Mouse (Mus musculus) cerebellum, adult 2 months (tissue): ENCODE measurements at regions not wholly inside any gene's neighbourhood (a gene's known extent, or its start where the extent isn't known, plus 50 kb on each side); places are given as distances from the start of the nearest gene placed in this dataset.
"Not testable (repeated sequence)": the region's sequence is repeated elsewhere in the genome, so short reads cannot be mapped to it uniquely, and the experiment has no call there.

ENCODE experiments used
- DNase-seq, 2 experiments: peaks; one replicate each; pipeline ENCODE4 v3.0.0; 2021
- H3K27ac ChIP-seq: fragments of 200-500 bp; 2 replicates; pipeline ENCODE4 v1.5.1; 2012; ENCODE audit warnings: low read length, control low read depth, inconsistent platforms; ENCODE audit not compliant: insufficient read depth
- H3K27me3 ChIP-seq: fragments of 200-500 bp; 2 replicates; pipeline ENCODE4 v1.6.1; 2012; ENCODE audit warnings: inconsistent platforms, mild to moderate bottlenecking, low read length, moderate library complexity; ENCODE audit not compliant: control insufficient read depth, insufficient read depth
- H3K4me1 ChIP-seq: fragments of 200-500 bp; 2 replicates; pipeline ENCODE4 v1.6.1; 2011; ENCODE audit warnings: low read length; ENCODE audit not compliant: control insufficient read depth, insufficient read depth
- H3K4me3 ChIP-seq: fragments of 200-500 bp; replicated peaks from 2 replicates; pipeline ENCODE3; 2011; ENCODE audit warnings: mild to moderate bottlenecking, low read depth, low read length, control low read depth; ENCODE audit not compliant: insufficient read depth
- CTCF ChIP-seq: fragments of 200-500 bp; IDR thresholded peaks from 2 replicates; pipeline ENCODE4 v1.5.1; 2011; ENCODE audit warnings: low read depth, mild to moderate bottlenecking, control low read depth, low read length, moderate library complexity, borderline replicate concordance; ENCODE audit not compliant: insufficient read depth
- POLR2A ChIP-seq: fragments of 200-500 bp; IDR thresholded peaks from 2 replicates; pipeline ENCODE4 v1.6.1; 2011; ENCODE audit warnings: low read length, control low read depth, borderline replicate concordance; ENCODE audit not compliant: insufficient read depth
- WGBS: fragments of 180-500 bp; shearing (Covaris S2); methylation state at CpG from one replicate; pipeline ENCODE4 v1.1.7; 2018; 5-methylcytosine and 5-hydroxymethylcytosine counted together

DNA sequence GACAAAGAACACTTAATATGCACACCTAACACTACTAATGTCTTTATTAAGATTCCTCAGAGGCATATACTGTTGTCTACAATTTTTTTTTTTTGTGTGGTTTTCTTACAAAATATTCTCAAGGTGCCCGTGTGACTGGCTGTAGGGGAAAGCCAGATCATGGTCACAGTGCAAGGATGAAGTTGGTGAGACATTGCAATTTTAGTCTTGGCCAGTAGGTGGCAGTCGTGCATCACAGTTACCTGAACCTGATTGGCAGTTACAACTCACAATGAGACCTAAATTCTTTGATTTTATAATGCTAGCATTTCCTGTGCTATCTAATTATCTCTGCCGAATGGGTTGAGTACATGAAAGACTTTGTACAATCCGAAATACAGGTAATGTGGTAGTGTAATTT lies 232.5 kb downstream of the Tbl1xr1 start:
- peak; percentile 50 to 71 for DNase-seq
- TF ChIP-seq CTCF, result peak; percentile 78
- no peak for TF ChIP-seq POLR2A
- 10% methylated on average over 4 of the region's 4 CpGs for WGBS
- Histone ChIP-seq H3K4me3 (no peak overlapping the region), H3K27me3 (no peaks in the 10 kb centered on the region), H3K4me1 (no peaks in the 10 kb centered on the region), H3K27ac (no peak overlapping the region)

DNA sequence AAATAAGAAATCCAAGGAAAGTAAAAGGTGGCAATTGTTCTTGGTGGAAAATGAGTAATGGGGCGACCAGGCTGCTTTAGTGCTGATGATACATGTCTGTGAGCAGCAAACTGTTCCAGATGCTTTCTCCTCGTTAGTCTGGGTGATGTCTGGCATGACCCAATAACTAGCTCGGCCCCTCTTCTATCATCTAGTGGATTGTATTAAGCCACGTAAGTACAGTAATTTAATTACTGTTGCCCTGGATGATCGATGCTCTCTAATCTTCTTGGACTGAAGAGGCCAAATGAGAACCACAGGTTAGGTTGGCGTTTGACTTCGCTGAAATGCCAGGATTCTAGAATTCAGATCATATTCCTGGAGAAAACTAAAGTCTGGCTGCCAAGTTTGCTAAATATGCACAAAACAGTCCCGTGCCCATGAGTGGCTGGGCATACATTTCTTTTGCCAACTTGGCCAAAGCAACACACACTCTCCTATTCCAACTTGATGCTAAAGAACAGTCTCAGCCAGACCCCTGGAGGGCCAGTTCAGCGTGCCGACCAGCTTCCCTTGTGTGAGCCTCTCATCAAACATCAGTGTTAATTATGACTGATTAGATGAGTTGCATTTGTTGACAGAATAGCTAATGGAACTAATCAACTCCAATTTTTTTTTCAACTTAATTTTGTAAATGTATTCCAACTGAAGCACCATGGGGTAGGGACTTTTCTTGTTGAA lies 240.2 kb downstream of the Tbl1xr1 start:
- H3K4me3 ChIP-seq, result no peak overlapping the region
- TF ChIP-seq CTCF (no peak), POLR2A (no peak)
- H3K4me1 ChIP-seq, result no peaks in the 10 kb centered on the region
- no peak for DNase-seq
- no peak overlapping the region for H3K27ac ChIP-seq
- no peaks in the 10 kb centered on the region for H3K27me3 ChIP-seq
- 8% methylated on average over 10 of the region's 10 CpGs for WGBS

DNA sequence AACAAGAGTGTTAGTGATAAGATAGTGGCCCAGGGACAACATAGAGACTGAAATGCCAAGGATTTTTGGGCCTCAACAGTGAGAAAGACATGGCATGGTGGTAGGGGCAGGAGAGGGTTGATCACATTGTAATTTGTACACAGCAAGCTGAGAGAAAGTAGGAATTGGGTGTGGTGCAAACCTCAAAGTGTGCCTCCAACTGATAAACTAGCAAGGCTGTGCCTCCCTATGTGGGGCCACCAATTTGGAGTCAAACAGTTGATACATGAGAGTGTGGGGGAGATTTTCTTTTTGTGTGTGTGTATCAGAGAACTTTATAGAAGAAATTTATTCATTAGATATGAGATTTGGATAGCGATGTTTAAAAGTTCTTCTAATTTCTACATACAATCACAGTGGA lies 244.0 kb downstream of the Tbl1xr1 start:
- H3K4me1 ChIP-seq, H3K27me3 ChIP-seq, DNase-seq, H3K27ac ChIP-seq, H3K4me3 ChIP-seq: not testable (repeated sequence)
- 98% methylated on average over 1 of the region's 1 CpGs for WGBS

DNA sequence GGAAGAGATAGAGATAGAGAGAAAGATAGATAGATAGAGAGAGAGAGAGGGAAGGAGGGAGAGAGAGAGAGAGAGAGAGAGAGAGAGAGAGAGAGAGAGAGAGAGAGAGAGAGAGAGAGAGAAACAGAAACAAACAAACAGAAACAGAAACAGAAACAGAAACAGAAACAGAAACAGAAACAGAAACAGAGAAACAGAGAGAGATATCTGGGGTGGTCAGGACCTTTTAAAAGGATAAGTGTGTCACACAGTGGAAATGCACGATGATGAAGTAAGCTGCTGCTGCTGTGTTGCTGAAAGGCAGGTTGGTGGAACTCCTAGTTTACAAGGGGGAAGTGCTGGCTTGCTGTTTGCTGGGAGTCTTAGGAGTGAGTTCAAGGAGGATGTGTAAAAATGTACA lies 254.8 kb downstream of the Tbl1xr1 start:
- H3K27ac ChIP-seq, result no peak overlapping the region
- no peak overlapping the region for H3K4me3 ChIP-seq
- TF ChIP-seq POLR2A, result no peak
- no peak for TF ChIP-seq CTCF
- no peak for DNase-seq
- 77% methylated on average over 1 of the region's 1 CpGs for WGBS
- no peaks in the 10 kb centered on the region for H3K4me1 ChIP-seq
- no peaks in the 10 kb centered on the region for H3K27me3 ChIP-seq
